Comparison of ENCODE assay signal across 16 mouse cellular contexts in the genomic region with DNA sequence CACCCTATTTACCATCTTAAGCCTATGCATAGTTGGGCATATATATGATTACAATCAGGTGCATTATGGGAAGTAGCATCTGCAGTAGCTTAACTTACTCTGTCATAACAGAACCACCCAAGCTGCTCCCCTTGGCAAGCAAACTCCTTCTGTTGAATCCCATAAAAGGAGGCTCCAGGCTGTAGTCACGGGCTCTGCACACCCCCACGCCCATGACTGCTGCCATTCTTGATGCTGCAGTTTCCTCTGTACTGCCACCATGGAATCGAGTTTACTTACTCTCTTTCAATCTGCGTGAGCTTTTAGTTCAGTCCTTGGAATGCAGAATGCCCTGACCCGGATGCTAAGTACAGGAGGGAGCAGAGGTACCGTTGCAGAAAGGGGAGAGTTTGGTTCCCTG.
DNase-seq lines count a peak whose midpoint lies in the region; ATAC-seq and TF ChIP-seq lines count a peak whose summit lies in the region.
"Had no signal": no experiment of that assay in that cellular context is flagged by ENCODE, and none has a peak within 500 bp of the region (broad histone marks: within the 10 kb centered on the region; RNA-seq: fewer than 3 reads in every experiment).

No protein-coding gene starts in this region.

- ATAC-seq in intestine, embryonic 14.5 days (replicated peaks; ENCODE audit: low FRiP score, low TSS enrichment, low read depth), result no peak
- no peak for ATAC-seq in intestine, postnatal 0 days
- 0 out of 2 replicates have a peak, but pooled peaks have one; percentile 18 for ATAC-seq in stomach, embryonic 14.5 days (ENCODE audit: insufficient number of reproducible peaks, insufficient read depth, low FRiP score, low read depth)
- no peak for ATAC-seq in monocyte, adult 5-6 weeks (replicated peaks; ENCODE audit: insufficient number of reproducible peaks, low FRiP score, low TSS enrichment, poor library complexity, severe bottlenecking)
- ATAC-seq: Patski had no signal

- no peak overlapping the region for H3K9ac ChIP-seq in intestine, embryonic 14.5 days (ENCODE audit: low read length)
- no peak overlapping the region for H3K9ac ChIP-seq in intestine, postnatal 0 days (ENCODE audit: low read depth, low read length)
- H3K9ac ChIP-seq in stomach, embryonic 14.5 days (replicated peaks; ENCODE audit: low read depth, low read length), result no peak overlapping the region
- H3K9ac ChIP-seq: embryonic facial prominence, embryonic 15.5 days; liver, embryonic 13.5 days had no signal

- H3K9me3 ChIP-seq in intestine, embryonic 14.5 days (ENCODE audit: control insufficient read depth, low read length), result no peaks in the 10 kb centered on the region
- H3K9me3 ChIP-seq in intestine, postnatal 0 days (ENCODE audit: control insufficient read depth), result no peaks in the 10 kb centered on the region
- no peaks in the 10 kb centered on the region for H3K9me3 ChIP-seq in stomach, embryonic 14.5 days (ENCODE audit: control insufficient read depth, low read depth, low read length)
- H3K9me3 ChIP-seq: embryonic facial prominence, embryonic 15.5 days; liver, embryonic 13.5 days had no signal

- H3K36me3 ChIP-seq in intestine, embryonic 14.5 days (ENCODE audit: control insufficient read depth, insufficient read depth, low read length), result no peaks in the 10 kb centered on the region
- H3K36me3 ChIP-seq in intestine, postnatal 0 days (ENCODE audit: control insufficient read depth, insufficient read depth), result no peaks in the 10 kb centered on the region
- H3K36me3 ChIP-seq in stomach, embryonic 14.5 days (ENCODE audit: control insufficient read depth, insufficient read depth, low read length), result no peaks in the 10 kb centered on the region
- H3K36me3 ChIP-seq: embryonic facial prominence, embryonic 15.5 days; liver, embryonic 13.5 days had no signal

- DNase-seq in intestine, embryonic 14.5 days (ENCODE audit: low spot score), result no peak
- DNase-seq in frontal cortex, postnatal 10 days (ENCODE audit: low spot score in 2 of 2), result peak; percentile 34 to 56
- DNase-seq in left cerebral cortex, adult 18-20 months (ENCODE audit: low spot score in 2 of 2), result peak; percentile 40 to 58
- no peak for DNase-seq in cerebellum, adult 9-10 months
- no peak for DNase-seq in adrenal gland, adult 8-10 months
- DNase-seq: cerebellum, postnatal 10 days; gastrocnemius, postnatal 36 days; heart, postnatal 4 days; kidney, adult 9 months; liver, embryonic 13.5 days; spleen, adult 18-20 months had no signal

- WGBS in intestine, embryonic 14.5 days, result 55% methylated on average over 6 of the region's 6 CpGs
- WGBS in intestine, postnatal 0 days, result 56% methylated on average over 6 of the region's 6 CpGs
- WGBS in stomach, embryonic 14.5 days, result 52% methylated on average over 6 of the region's 6 CpGs

- no peaks in the 10 kb centered on the region for H3K27me3 ChIP-seq in intestine, embryonic 14.5 days (replicated peaks; ENCODE audit: control insufficient read depth, insufficient read depth, low read length)
- H3K27me3 ChIP-seq in intestine, postnatal 0 days (replicated peaks; ENCODE audit: control insufficient read depth, insufficient read depth, low read length), result no peaks in the 10 kb centered on the region
- no peaks in the 10 kb centered on the region for H3K27me3 ChIP-seq in stomach, embryonic 14.5 days (ENCODE audit: control insufficient read depth, insufficient read depth, low read length)
- H3K27me3 ChIP-seq: embryonic facial prominence, embryonic 15.5 days; liver, embryonic 13.5 days; Patski had no signal

- H3K4me1 ChIP-seq in intestine, embryonic 14.5 days (replicated peaks; ENCODE audit: control insufficient read depth, insufficient read depth, low read length), result no peaks in the 10 kb centered on the region
- H3K4me1 ChIP-seq in intestine, postnatal 0 days (replicated peaks; ENCODE audit: control insufficient read depth, insufficient read depth, low read length), result no peaks in the 10 kb centered on the region
- no peaks in the 10 kb centered on the region for H3K4me1 ChIP-seq in stomach, embryonic 14.5 days (ENCODE audit: control insufficient read depth, insufficient read depth, low read length)
- H3K4me1 ChIP-seq: liver, embryonic 13.5 days had no signal

- TF ChIP-seq CTCF in intestine, postnatal 0 days (IDR thresholded peaks at IDR 0.05; ENCODE audit: low read depth), result no peak

- no peak overlapping the region for H3K4me3 ChIP-seq in intestine, embryonic 14.5 days (ENCODE audit: low read depth, low read length)
- H3K4me3 ChIP-seq in intestine, postnatal 0 days (ENCODE audit: low read depth, low read length), result no peak overlapping the region
- H3K4me3 ChIP-seq in stomach, embryonic 14.5 days (ENCODE audit: low read depth, low read length), result no peak overlapping the region
- H3K4me3 ChIP-seq: embryonic facial prominence, embryonic 15.5 days; liver, embryonic 13.5 days had no signal

- H3K4me2 ChIP-seq in intestine, embryonic 14.5 days (ENCODE audit: low read length), result peak overlapping the region; percentile 13; the same call in 1 of the 2 replicates
- H3K4me2 ChIP-seq in intestine, postnatal 0 days (replicated peaks; ENCODE audit: low read depth), result no peak overlapping the region
- no peak overlapping the region for H3K4me2 ChIP-seq in stomach, embryonic 14.5 days (replicated peaks; ENCODE audit: low read depth, low read length)
- H3K4me2 ChIP-seq: embryonic facial prominence, embryonic 15.5 days; liver, embryonic 13.5 days had no signal

- no peak overlapping the region; the same call in 1 of the 2 replicates for H3K27ac ChIP-seq in intestine, embryonic 14.5 days (ENCODE audit: low read depth)
- no peak overlapping the region for H3K27ac ChIP-seq in intestine, postnatal 0 days (ENCODE audit: low read depth, low read length)
- H3K27ac ChIP-seq in stomach, embryonic 14.5 days (ENCODE audit: low read length), result no peak overlapping the region
- H3K27ac ChIP-seq: embryonic facial prominence, embryonic 15.5 days; liver, embryonic 13.5 days had no signal

Comparison
In these comparisons a context has a peak if more than half of its experiments do, and no peak if none do; other contexts are left out.
1. DNase-seq: peak in frontal cortex, postnatal 10 days (2 of 2) and left cerebral cortex, adult 18-20 months (2 of 2); none in intestine, embryonic 14.5 days (single experiment), cerebellum, adult 9-10 months (single experiment) and adrenal gland, adult 8-10 months (single experiment).